Mouse (Mus musculus) ES-E14 (cell line): Measurements from ENCODE around the gene Lrrc26. TPM values are rescaled to one million over a fixed set of nuclear protein-coding genes. Genes with fewer than 3 reads are reported as not detected.

Experiments
- DNase-seq: peaks from one replicate; pipeline ENCODE4 v3.0.0-alpha.2; 2013; ENCODE audit warnings: low read depth, low spot score
- H3K27ac ChIP-seq: 2 replicates; pipeline ENCODE4 v1.5.1; 2012; ENCODE audit warnings: low read depth, mild to moderate bottlenecking, low read length, moderate library complexity, mixed read lengths; ENCODE audit not compliant: poor library complexity, insufficient read depth, severe bottlenecking
- H3K36me3 ChIP-seq: 2 replicates; pipeline ENCODE4 v1.6.1; 2012; ENCODE audit warnings: mild to moderate bottlenecking, low read length, moderate library complexity, mixed read lengths; ENCODE audit not compliant: control insufficient read depth, poor library complexity, insufficient read depth, severe bottlenecking
- H3K4me1 ChIP-seq, 2 experiments: fragments of 150-350 bp in 1 of 2; sonication (generic) in 1 of 2; 2 replicates each; pipeline ENCODE4 v1.6.1; 2012; ENCODE audit warnings: low read length in 2 of 2, mild to moderate bottlenecking in 1 of 2, mixed read lengths in 1 of 2; ENCODE audit not compliant: control insufficient read depth in 2 of 2, insufficient read depth in 2 of 2, poor library complexity in 1 of 2
- H3K4me3 ChIP-seq, 2 experiments: fragments of 150-350 bp in 1 of 2; sonication (generic) in 1 of 2; 2 replicates each; pipeline ENCODE4 v1.5.1; 2012; ENCODE audit warnings: low read length in 2 of 2, low read depth in 1 of 2, mild to moderate bottlenecking in 1 of 2, mixed read lengths in 1 of 2; ENCODE audit not compliant: insufficient read depth in 1 of 2, poor library complexity in 1 of 2, severe bottlenecking in 1 of 2
- H3K9ac ChIP-seq: 2 replicates; pipeline ENCODE4 v1.6.1; 2012; ENCODE audit warnings: low read depth, mild to moderate bottlenecking, low read length, mixed read lengths; ENCODE audit not compliant: poor library complexity, insufficient read depth, severe bottlenecking
- H3K9me3 ChIP-seq: fragments of 150-350 bp; sonication (generic); 2 replicates; pipeline ENCODE4 v1.6.1; 2012; ENCODE audit warnings: low read depth, mild to moderate bottlenecking, low read length; ENCODE audit not compliant: control insufficient read depth, insufficient read depth
- CHD2 ChIP-seq: IDR thresholded peaks from 2 replicates; pipeline ENCODE4 v1.6.1; 2014; ENCODE audit warnings: mild to moderate bottlenecking, low read depth, low read length, inconsistent platforms
- HCFC1 ChIP-seq: IDR thresholded peaks from 2 replicates; pipeline ENCODE4 v1.6.1; 2012; ENCODE audit warnings: low read length, inconsistent platforms, borderline replicate concordance; ENCODE audit not compliant: insufficient read depth
- MAFK ChIP-seq: IDR thresholded peaks from 2 replicates; pipeline ENCODE4 v1.6.1; 2014; ENCODE audit warnings: mild to moderate bottlenecking, low read depth, low read length, inconsistent platforms; ENCODE audit not compliant: insufficient read depth
- ZC3H11A ChIP-seq: IDR thresholded peaks from 2 replicates; pipeline ENCODE4 v1.6.1; 2012; ENCODE audit warnings: low read depth, mild to moderate bottlenecking, inconsistent platforms, low read length, borderline replicate concordance
- ZNF384 ChIP-seq: IDR thresholded peaks from 2 replicates; pipeline ENCODE4 v1.6.1; 2012; ENCODE audit warnings: low read depth, low read length, inconsistent platforms
- in situ Hi-C, 2 experiments: fragments of 600-800 bp; cut with MboI; formaldehyde crosslinking; loops; one replicate each; pipeline ENCODE4 v1.15.1; 2025; ENCODE audit warnings: low sequenced_read_pairs in 2 of 2, inconsistent platforms in 1 of 2; ENCODE audit not compliant: unreplicated experiment in 2 of 2
- total RNA-seq: library from RNA; depleted of rRNA; stranded (reverse); fragments of 300-350 nt; gene quantifications from 2 replicates; pipeline ENCODE4 v1.2.3, GENCODE M21; 2012; rRNA removed

Lrrc26 gene
- total RNA-seq, 1 experiment: not detected

- in situ Hi-C loops: no loop called here
- Histone ChIP-seq H3K4me3 (peak within 1 kb of the TSS; percentile 85 to 93), H3K27ac (peak within 1 kb of the TSS; percentile 80), H3K36me3 (peaks cover 23% of the 10 kb centered on the region), H3K9me3 (no peaks in the 10 kb centered on the region), H3K9ac (peak within 1 kb of the TSS; percentile 90), H3K4me1 (peaks cover 0 to 4% of the 10 kb centered on the region in 2 experiments; a peak in 1 of 4 replicates)
- peak; percentile 98 for DNase-seq
- TF ChIP-seq HCFC1 (peak; percentile 82; the same call in 1 of the 2 replicates), CHD2 (no peak)
These were observed 42.8 kb downstream of the Lrrc26 start, which contains the start of gene Man1b1 for GRCm38 (mm10) chr2:25332286-25333160. Man1b1 (plus strand) TSS chr2:25332338.

DNA sequence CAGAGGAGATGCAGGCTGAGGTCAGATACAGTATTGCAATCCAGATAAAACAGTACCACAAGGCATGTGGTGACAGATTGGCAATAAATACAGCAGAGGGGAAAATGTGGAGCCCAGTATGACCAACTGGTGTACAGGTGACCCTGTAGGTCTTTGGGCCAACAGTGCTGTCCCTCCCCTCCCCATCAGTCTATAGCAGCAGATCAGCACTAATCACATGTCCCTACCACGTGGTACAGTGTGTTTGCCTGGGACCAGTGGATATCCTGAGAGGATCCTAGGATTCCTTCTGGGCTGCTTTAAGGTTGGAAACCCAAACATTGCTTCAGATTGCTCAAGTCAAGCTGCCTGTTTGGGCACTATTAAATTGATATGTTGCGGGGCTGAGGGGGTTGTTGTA lies 43.9 kb downstream of the Lrrc26 start:
- Histone ChIP-seq H3K4me3 (peak overlapping the region; percentile 85 to 88), H3K4me1 (peaks cover 0 to 4% of the 10 kb centered on the region in 2 experiments; a peak in 1 of 4 replicates), H3K27ac (no peak overlapping the region), H3K36me3 (peaks cover 30% of the 10 kb centered on the region), H3K9ac (peak overlapping the region; percentile 81; the same call in 1 of the 2 replicates), H3K9me3 (no peaks in the 10 kb centered on the region)
- in situ Hi-C loops: no loop called here
- TF ChIP-seq HCFC1 (no peak), MAFK (no peak), ZC3H11A (no peak), CHD2 (no peak), ZNF384 (no peak)
- DNase-seq: no peak

GRCm38 (mm10) chr2:25338303-25338702 lies 48.6 kb downstream of the Lrrc26 start:
- peaks cover 0 to 4% of the 10 kb centered on the region in 2 experiments; a peak in 1 of 4 replicates for H3K4me1 ChIP-seq
- DNase-seq: no peak
- H3K9ac ChIP-seq: no peak overlapping the region
- TF ChIP-seq ZNF384 (no peak), HCFC1 (no peak), MAFK (no peak), CHD2 (no peak), ZC3H11A (no peak)
- no peak overlapping the region for H3K4me3 ChIP-seq
- no peaks in the 10 kb centered on the region for H3K9me3 ChIP-seq
- in situ Hi-C loops: no loop called here
- no peak overlapping the region for H3K27ac ChIP-seq
- peaks cover 45% of the 10 kb centered on the region for H3K36me3 ChIP-seq

Other genes starting within 250 kb of the Lrrc26 start
- gene Nsmf, start 235.6 kb upstream of the Lrrc26 start, total RNA-seq: 9.3 and 10.4 TPM in 2 replicates
- not detected in 2 replicates for gene Entpd8, start 209.6 kb upstream of the Lrrc26 start, total RNA-seq
- 0.22 TPM in 1 of 2 replicates, not detected in the other for gene Noxa1, start 194.8 kb upstream of the Lrrc26 start, total RNA-seq
- 1.9 and 2.1 TPM in 2 replicates for gene Nrarp, start 109.2 kb upstream of the Lrrc26 start, total RNA-seq
- 11.1 and 17.0 TPM in 2 replicates for gene Tor4a, start 93.0 kb upstream of the Lrrc26 start, total RNA-seq
- gene Nelfb, start 78.4 kb upstream of the Lrrc26 start, total RNA-seq: 50.9 and 60.9 TPM in 2 replicates
- 0.45 and 1.1 TPM in 2 replicates for gene Stpg3, start 75.3 kb upstream of the Lrrc26 start, total RNA-seq
- gene Fam166a, start 71.2 kb upstream of the Lrrc26 start, total RNA-seq: 0.49 and 0.74 TPM in 2 replicates
- 745 and 819 TPM in 2 replicates for gene Tubb4b, start 65.2 kb upstream of the Lrrc26 start, total RNA-seq
- 0.67 and 1.8 TPM in 2 replicates for gene Slc34a3, start 55.6 kb upstream of the Lrrc26 start, total RNA-seq
- gene Rnf224, start 53.1 kb upstream of the Lrrc26 start, total RNA-seq: 0.18 and 0.21 TPM in 2 replicates
- gene Rnf208, start 47.7 kb upstream of the Lrrc26 start, total RNA-seq: 4.8 and 6.1 TPM in 2 replicates
- 0.58 and 0.63 TPM in 2 replicates for gene Cysrt1, start 47.5 kb upstream of the Lrrc26 start, total RNA-seq
- 14.5 and 32.9 TPM in 2 replicates for gene AL732309.1, start 43.1 kb upstream of the Lrrc26 start, total RNA-seq
- gene Tmem203, start 34.5 kb upstream of the Lrrc26 start, total RNA-seq: 20.2 and 27.8 TPM in 2 replicates
- 21.6 and 31.4 TPM in 2 replicates for gene Tprn, start 27.3 kb upstream of the Lrrc26 start, total RNA-seq
- 52.4 and 70.6 TPM in 2 replicates for gene Ssna1, start 17.5 kb upstream of the Lrrc26 start, total RNA-seq
- 25.2 and 30.8 TPM in 2 replicates for gene Anapc2, start 17.4 kb upstream of the Lrrc26 start, total RNA-seq
- not detected in 2 replicates for gene Tmem210, start 1.8 kb upstream of the Lrrc26 start, total RNA-seq
- 2.5 and 8.3 TPM in 2 replicates for gene Grin1, start 29.3 kb downstream of the Lrrc26 start, total RNA-seq
- 73.0 and 100 TPM in 2 replicates for gene Man1b1, start 42.4 kb downstream of the Lrrc26 start, total RNA-seq
- 60.2 and 141 TPM in 2 replicates for gene Dpp7, start 66.4 kb downstream of the Lrrc26 start, total RNA-seq
- 18.7 and 22.0 TPM in 2 replicates for gene Uap1l1, start 75.8 kb downstream of the Lrrc26 start, total RNA-seq
- gene Sapcd2, start 82.4 kb downstream of the Lrrc26 start, total RNA-seq: 34.4 and 53.8 TPM in 2 replicates
- 0.76 and 2.4 TPM in 2 replicates for gene Entpd2, start 106.0 kb downstream of the Lrrc26 start, total RNA-seq
- gene Npdc1, start 109.4 kb downstream of the Lrrc26 start, total RNA-seq: 28.3 and 43.8 TPM in 2 replicates
- gene Fut7, start 133.4 kb downstream of the Lrrc26 start, total RNA-seq: 0.37 TPM in 1 of 2 replicates, not detected in the other
- 12.6 and 21.9 TPM in 2 replicates for gene Abca2, start 138.8 kb downstream of the Lrrc26 start, total RNA-seq
- gene Clic3, start 166.9 kb downstream of the Lrrc26 start, total RNA-seq: 0.32 and 1.5 TPM in 2 replicates
- 4.8 and 7.2 TPM in 2 replicates for gene Paxx, start 171.2 kb downstream of the Lrrc26 start, total RNA-seq
- gene Ptgds, start 180.1 kb downstream of the Lrrc26 start, total RNA-seq: 0.98 and 1.3 TPM in 2 replicates
- not detected in 2 replicates for gene Lcn12, start 204.0 kb downstream of the Lrrc26 start, total RNA-seq
- 24.5 and 33.3 TPM in 2 replicates for gene Fbxw5, start 210.8 kb downstream of the Lrrc26 start, total RNA-seq
- gene C8g, start 211.8 kb downstream of the Lrrc26 start, total RNA-seq: 2.1 and 4.7 TPM in 2 replicates